In the genomic region with DNA sequence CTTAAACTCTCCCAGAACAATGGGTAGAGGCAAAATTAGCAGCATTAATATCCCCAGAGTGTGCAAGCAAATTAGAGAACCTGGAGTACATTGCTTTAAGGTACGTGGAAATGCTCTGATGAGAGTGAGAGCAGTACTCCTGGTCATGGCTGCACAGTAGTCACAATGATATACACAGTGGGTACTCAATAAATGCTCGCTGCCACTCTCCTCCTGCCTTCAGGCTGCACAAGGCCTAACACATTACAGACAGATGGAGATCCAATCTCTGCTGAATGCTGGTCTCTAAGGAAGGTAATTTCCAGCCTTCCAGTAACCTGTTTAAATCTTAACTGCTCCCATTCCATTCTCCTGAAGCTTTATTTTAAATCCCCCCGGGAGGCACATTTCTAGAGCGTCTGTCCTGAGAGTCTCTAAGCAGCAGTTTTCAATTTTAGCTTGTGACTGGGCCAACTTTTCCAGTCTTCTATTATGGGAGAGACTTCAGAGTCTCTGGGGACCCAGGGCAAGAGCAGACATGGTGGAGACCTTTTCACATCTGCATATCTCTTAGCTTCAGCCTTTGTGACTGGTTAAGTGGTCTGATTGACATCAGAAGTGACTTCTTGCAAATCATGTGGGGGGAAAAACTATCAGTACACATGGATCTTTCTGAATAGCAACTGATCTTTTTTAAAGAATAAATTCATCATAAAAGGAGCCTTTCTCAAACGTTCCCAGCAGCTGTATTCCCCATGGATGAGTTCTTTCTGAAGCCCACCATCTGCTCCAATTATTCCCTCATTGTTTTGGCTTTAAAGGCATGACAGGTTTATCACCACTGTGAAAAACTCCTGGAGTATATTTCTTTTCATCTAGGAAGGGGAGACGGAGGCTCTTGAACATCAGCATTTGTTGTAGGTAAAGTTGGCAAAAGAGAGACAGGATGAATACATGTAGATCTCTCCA, we compare ENCODE assay signal across 11 mouse cellular contexts.
DNase-seq lines count a peak whose midpoint lies in the region.
"Had no signal": no experiment of that assay in that cellular context is flagged by ENCODE, and none has a peak within 500 bp of the region (broad histone marks: within the 10 kb centered on the region; RNA-seq: fewer than 3 reads in every experiment).

No protein-coding gene starts in this region.

- H3K36me3 ChIP-seq in midbrain, embryonic 10.5 days = no peaks in the 10 kb centered on the region

- WGBS in midbrain, embryonic 10.5 days = 61% methylated on average over 6 of the region's 6 CpGs

- peaks cover 19% of the 10 kb centered on the region for H3K4me1 ChIP-seq in midbrain, embryonic 10.5 days

- DNase-seq in NIH3T3 (ENCODE audit: low read depth) = peak; percentile 33
- peak; percentile 42 for DNase-seq in embryo, embryonic 11.5 days (ENCODE audit: low read depth, low spot score)
- DNase-seq in forelimb bud, embryonic 11.5 days (ENCODE audit: low read depth, low spot score) = peak; percentile 32
- no peak for DNase-seq in midbrain, embryonic 10.5 days (ENCODE audit: low spot score)
- DNase-seq in cerebellum, postnatal 25 days = no peak
- DNase-seq in adrenal gland, adult 2 months = no peak
- DNase-seq in right cerebral cortex, postnatal 36 days (ENCODE audit: low spot score in 2 of 2) = no peak
- DNase-seq: heart, adult 18-20 months; kidney, postnatal 14 days had no signal

- H3K27ac ChIP-seq in midbrain, embryonic 10.5 days (replicated peaks) = peak overlapping the region; percentile 79

- H3K9me3 ChIP-seq in midbrain, embryonic 10.5 days (replicated peaks) = no peaks in the 10 kb centered on the region

- H3K27me3 ChIP-seq in midbrain, embryonic 10.5 days (ENCODE audit: low read depth, poor library complexity, severe bottlenecking) = no peaks in the 10 kb centered on the region
- H3K27me3 ChIP-seq: Patski had no signal

- no peak overlapping the region for H3K4me3 ChIP-seq in midbrain, embryonic 10.5 days
- H3K4me3 ChIP-seq: myocyte had no signal

Comparison
In these comparisons a context has a peak if more than half of its experiments do, and no peak if none do; other contexts are left out.
1. DNase-seq: peak in NIH3T3 (single experiment), embryo, embryonic 11.5 days (single experiment) and forelimb bud, embryonic 11.5 days (single experiment); none in midbrain, embryonic 10.5 days (single experiment), cerebellum, postnatal 25 days (0 of 2), adrenal gland, adult 2 months (single experiment) and right cerebral cortex, postnatal 36 days (0 of 2).